ENCODE assay signal across 28 mouse cellular contexts in genomic region chr9:35548455-35548854, GRCm38 (mm10). TPM values are rescaled to one million over a fixed set of nuclear protein-coding genes. Genes with fewer than 3 reads are reported as not detected.
DNase-seq lines count a peak whose midpoint lies in the region; ATAC-seq and TF ChIP-seq lines count a peak whose summit lies in the region.
"Had no signal": no experiment of that assay in that cellular context is flagged by ENCODE, and none has a peak within 500 bp of the region (broad histone marks: within the 10 kb centered on the region; RNA-seq: fewer than 3 reads in every experiment).

No protein-coding gene starts in this region.

- H3K4me3 ChIP-seq in intestine, embryonic 14.5 days (ENCODE audit: low read depth, low read length) = no peak overlapping the region
- no peak overlapping the region for H3K4me3 ChIP-seq in intestine, embryonic 15.5 days (replicated peaks)
- no peak overlapping the region for H3K4me3 ChIP-seq in stomach, postnatal 0 days (ENCODE audit: low read depth, low read length)
- H3K4me3 ChIP-seq: embryonic facial prominence, embryonic 13.5 days; embryonic facial prominence, embryonic 15.5 days; erythroblast, embryonic 14.5 days; forebrain, embryonic 10.5 days; forebrain, embryonic 13.5 days; forebrain, embryonic 15.5 days had no signal

- H3K4me2 ChIP-seq in intestine, embryonic 14.5 days (ENCODE audit: low read length) = no peak overlapping the region
- no peak overlapping the region for H3K4me2 ChIP-seq in intestine, embryonic 15.5 days (replicated peaks)
- H3K4me2 ChIP-seq in stomach, postnatal 0 days (replicated peaks; ENCODE audit: low read depth) = no peak overlapping the region
- H3K4me2 ChIP-seq: embryonic facial prominence, embryonic 13.5 days; embryonic facial prominence, embryonic 15.5 days; forebrain, embryonic 13.5 days; forebrain, embryonic 15.5 days had no signal

- ATAC-seq in intestine, embryonic 14.5 days (replicated peaks; ENCODE audit: low FRiP score, low TSS enrichment, low read depth) = no peak
- ATAC-seq in intestine, embryonic 15.5 days = no peak
- peak; percentile 73 for ATAC-seq in stomach, postnatal 0 days (ENCODE audit: low FRiP score, low TSS enrichment)
- ATAC-seq: forebrain, embryonic 13.5 days; forebrain, embryonic 15.5 days had no signal

- peak; percentile 55 for DNase-seq in heart, adult 11 months
- no peak for DNase-seq in heart, postnatal 10 days
- DNase-seq in intestine, embryonic 14.5 days (ENCODE audit: low spot score) = peak; percentile 28
- DNase-seq in stomach, postnatal 0 days (ENCODE audit: low spot score) = no peak
- DNase-seq in retina, embryonic 14.5 days (ENCODE audit: low spot score) = no peak
- DNase-seq: adrenal gland, adult 2 months; adrenal gland, postnatal 10 days; adrenal gland, postnatal 25 days; cerebellum, adult 11 months; cerebellum, adult 18-20 months; cerebellum, adult 8-10 months; cerebellum, adult 9-11 months; cerebellum, postnatal 14 days; cerebellum, postnatal 36 days; embryo, embryonic 11 days had no signal

- H3K27ac ChIP-seq in intestine, embryonic 14.5 days (ENCODE audit: low read depth) = no peak overlapping the region
- H3K27ac ChIP-seq in intestine, embryonic 15.5 days = no peak overlapping the region
- H3K27ac ChIP-seq in stomach, postnatal 0 days (replicated peaks) = no peak overlapping the region
- H3K27ac ChIP-seq: embryonic facial prominence, embryonic 15.5 days; forebrain, embryonic 10.5 days; forebrain, embryonic 13.5 days; forebrain, embryonic 15.5 days had no signal

- no peak for TF ChIP-seq EP300 in stomach, postnatal 0 days (optimal IDR thresholded peaks at IDR 0.05)

- H3K27me3 ChIP-seq in intestine, embryonic 14.5 days (replicated peaks; ENCODE audit: control insufficient read depth, insufficient read depth, low read length) = no peaks in the 10 kb centered on the region
- no peaks in the 10 kb centered on the region for H3K27me3 ChIP-seq in intestine, embryonic 15.5 days (replicated peaks)
- H3K27me3 ChIP-seq in stomach, postnatal 0 days (ENCODE audit: control insufficient read depth, insufficient read depth, low read length) = no peaks in the 10 kb centered on the region
- H3K27me3 ChIP-seq: embryonic facial prominence, embryonic 13.5 days; embryonic facial prominence, embryonic 15.5 days; forebrain, embryonic 13.5 days; forebrain, embryonic 15.5 days had no signal

- H3K4me1 ChIP-seq in intestine, embryonic 14.5 days (replicated peaks; ENCODE audit: control insufficient read depth, insufficient read depth, low read length) = no peaks in the 10 kb centered on the region
- no peaks in the 10 kb centered on the region for H3K4me1 ChIP-seq in intestine, embryonic 15.5 days (replicated peaks)
- H3K4me1 ChIP-seq in stomach, postnatal 0 days (replicated peaks; ENCODE audit: control insufficient read depth, insufficient read depth) = no peaks in the 10 kb centered on the region
- H3K4me1 ChIP-seq: embryonic facial prominence, embryonic 15.5 days; forebrain, embryonic 10.5 days; forebrain, embryonic 13.5 days; forebrain, embryonic 15.5 days had no signal

- 83% methylated on average over 9 of the region's 9 CpGs for WGBS in intestine, embryonic 14.5 days
- 79% methylated on average over 9 of the region's 9 CpGs for WGBS in intestine, embryonic 15.5 days
- 53% methylated on average over 9 of the region's 9 CpGs for WGBS in stomach, postnatal 0 days

- intact Hi-C loops in heart, postnatal 10 days (cut with DNase I) = loop anchor here (10.0 kb wide), 1 partner anchor 524 kb away; no protein-coding TSS in a partner anchor

- H3K9me3 ChIP-seq in intestine, embryonic 14.5 days (ENCODE audit: control insufficient read depth, low read length) = no peaks in the 10 kb centered on the region
- no peaks in the 10 kb centered on the region for H3K9me3 ChIP-seq in intestine, embryonic 15.5 days
- H3K9me3 ChIP-seq in stomach, postnatal 0 days (ENCODE audit: control insufficient read depth, low read length) = no peaks in the 10 kb centered on the region
- H3K9me3 ChIP-seq: embryonic facial prominence, embryonic 13.5 days; embryonic facial prominence, embryonic 15.5 days; forebrain, embryonic 10.5 days; forebrain, embryonic 13.5 days; forebrain, embryonic 15.5 days had no signal

- no peak overlapping the region for H3K9ac ChIP-seq in intestine, embryonic 14.5 days (ENCODE audit: low read length)
- H3K9ac ChIP-seq in intestine, embryonic 15.5 days = no peak overlapping the region
- H3K9ac ChIP-seq in stomach, postnatal 0 days (ENCODE audit: low read length) = no peak overlapping the region
- H3K9ac ChIP-seq: embryonic facial prominence, embryonic 13.5 days; embryonic facial prominence, embryonic 15.5 days; forebrain, embryonic 13.5 days; forebrain, embryonic 15.5 days had no signal

- TF ChIP-seq CTCF in stomach, postnatal 0 days (IDR thresholded peaks at IDR 0.05; ENCODE audit: low read depth) = no peak

- H3K36me3 ChIP-seq in intestine, embryonic 14.5 days (ENCODE audit: control insufficient read depth, insufficient read depth, low read length) = no peaks in the 10 kb centered on the region
- no peaks in the 10 kb centered on the region for H3K36me3 ChIP-seq in intestine, embryonic 15.5 days
- H3K36me3 ChIP-seq in stomach, postnatal 0 days (ENCODE audit: control insufficient read depth, insufficient read depth, low read length) = no peaks in the 10 kb centered on the region
- H3K36me3 ChIP-seq: embryonic facial prominence, embryonic 13.5 days; embryonic facial prominence, embryonic 15.5 days; forebrain, embryonic 10.5 days had no signal

RNA-seq across cellular contexts. Expression of gene Ddx25, which starts 9.9 kb away (rescaled TPM):
- total RNA-seq in heart, postnatal 10 days (2021) = under 1 TPM in 1 of 2 experiments, not detected in 1; 0.02 TPM
- 2.1 and 3.1 TPM in 2 replicates for polyA plus RNA-seq in intestine, embryonic 14.5 days (2014; fragmentation: Nextera tagmentation; extraction: Ambion mirVana)
- polyA plus RNA-seq in intestine, embryonic 15.5 days (2015; fragmentation: Nextera tagmentation; extraction: Ambion mirVana) = 1.6 and 1.7 TPM in 2 replicates
- 0.38 and 0.50 TPM in 2 replicates for polyA plus RNA-seq in stomach, postnatal 0 days (2015; fragmentation: Nextera tagmentation; extraction: Ambion mirVana)
- polyA plus RNA-seq: erythroblast, embryonic 14.5 days had no signal

RNA-seq across cellular contexts. Expression of gene Pus3, which starts 9.9 kb away (rescaled TPM):
- total RNA-seq in heart, postnatal 10 days (2021) = 1 to 10 TPM; 7.4 to 8.4 TPM
- polyA plus RNA-seq in intestine, embryonic 14.5 days (2014; fragmentation: Nextera tagmentation; extraction: Ambion mirVana) = 21.7 and 23.9 TPM in 2 replicates
- 18.3 and 18.9 TPM in 2 replicates for polyA plus RNA-seq in intestine, embryonic 15.5 days (2015; fragmentation: Nextera tagmentation; extraction: Ambion mirVana)
- 7.9 and 9.3 TPM in 2 replicates for polyA plus RNA-seq in stomach, postnatal 0 days (2015; fragmentation: Nextera tagmentation; extraction: Ambion mirVana)

RNA-seq across cellular contexts. Expression of gene Pate2, which starts 21.6 kb away (rescaled TPM):
- total RNA-seq in heart, postnatal 10 days (2021) = under 1 TPM in 1 of 2 experiments, not detected in 1; 0.25 TPM
- polyA plus RNA-seq in intestine, embryonic 14.5 days (2014; fragmentation: Nextera tagmentation; extraction: Ambion mirVana) = 0.31 and 0.43 TPM in 2 replicates
- 0.45 and 0.77 TPM in 2 replicates for polyA plus RNA-seq in intestine, embryonic 15.5 days (2015; fragmentation: Nextera tagmentation; extraction: Ambion mirVana)
- polyA plus RNA-seq in stomach, postnatal 0 days (2015; fragmentation: Nextera tagmentation; extraction: Ambion mirVana) = 0.19 and 0.31 TPM in 2 replicates

RNA-seq across cellular contexts. Expression of gene Hyls1, which starts 21.7 kb away (rescaled TPM):
- 1 to 10 TPM; 3.5 to 4.5 TPM for total RNA-seq in heart, postnatal 10 days (2021)
- 14.4 and 14.6 TPM in 2 replicates for polyA plus RNA-seq in intestine, embryonic 14.5 days (2014; fragmentation: Nextera tagmentation; extraction: Ambion mirVana)
- polyA plus RNA-seq in intestine, embryonic 15.5 days (2015; fragmentation: Nextera tagmentation; extraction: Ambion mirVana) = 11.6 and 14.2 TPM in 2 replicates
- 4.1 and 4.7 TPM in 2 replicates for polyA plus RNA-seq in stomach, postnatal 0 days (2015; fragmentation: Nextera tagmentation; extraction: Ambion mirVana)

RNA-seq across cellular contexts. Expression of gene Gm1113, which starts 30.4 kb away (rescaled TPM):
- not detected for total RNA-seq in heart, postnatal 10 days (2021)
- not detected in 2 replicates for polyA plus RNA-seq in intestine, embryonic 14.5 days (2014; fragmentation: Nextera tagmentation; extraction: Ambion mirVana)
- polyA plus RNA-seq in intestine, embryonic 15.5 days (2015; fragmentation: Nextera tagmentation; extraction: Ambion mirVana) = not detected in 2 replicates
- not detected in 2 replicates for polyA plus RNA-seq in stomach, postnatal 0 days (2015; fragmentation: Nextera tagmentation; extraction: Ambion mirVana)
- total RNA-seq: adrenal gland, adult 2 months; adrenal gland, postnatal 10 days; adrenal gland, postnatal 25 days; adrenal gland, postnatal 4 days; common myeloid progenitor, adult 5-6 weeks; ES-E14; MEL had no signal
- polyA plus RNA-seq: adrenal gland, adult 2 months; brain, embryonic 14.5 days; embryonic facial prominence, embryonic 11.5 days; embryonic facial prominence, embryonic 13.5 days; embryonic facial prominence, embryonic 15.5 days; erythroblast, embryonic 14.5 days; forebrain, embryonic 10.5 days; forebrain, embryonic 13.5 days; forebrain, embryonic 15.5 days had no signal

Comparison
In these comparisons a context has a peak if more than half of its experiments do, and no peak if none do; other contexts are left out.
1. DNase-seq: peak in heart, adult 11 months (single experiment) and intestine, embryonic 14.5 days (single experiment); none in heart, postnatal 10 days (0 of 2), stomach, postnatal 0 days (single experiment) and retina, embryonic 14.5 days (single experiment).